Mouse (Mus musculus) lung, adult 2 months (tissue): Measurements from ENCODE around the gene Olfr1425.

ENCODE experiments used
- CTCF ChIP-seq: fragments of 200-500 bp; IDR thresholded peaks from 2 replicates; pipeline ENCODE4 v1.5.1; 2011; ENCODE audit warnings: mild to moderate bottlenecking, low read length, control low read depth; ENCODE audit not compliant: insufficient read depth
- POLR2A ChIP-seq: fragments of 200-500 bp; IDR thresholded peaks from 2 replicates; pipeline ENCODE4 v1.6.1; 2011; ENCODE audit warnings: low read depth, mild to moderate bottlenecking, control low read depth, low read length, borderline replicate concordance; ENCODE audit errors: extremely low read depth

GRCm38 (mm10) chr19:12123103-12123502 lies 45.6 kb upstream of the Olfr1425 start, which contains the start of gene Olfr76:
- no peak for TF ChIP-seq CTCF
- TF ChIP-seq POLR2A: no peak
